Mouse (Mus musculus) 3134 (cell line): ENCODE data around the gene Slco1c1.

Experiments
- DNase-seq: peaks from one replicate; pipeline ENCODE4 v3.0.0-alpha.2; 2011; ENCODE audit warnings: low spot score; ENCODE audit not compliant: insufficient read length; ENCODE audit errors: extremely low read depth

Gene Slco1c1

GRCm38 (mm10) chr6:141523747-141524640 is at the start of gene Slco1c1:
Gene Slco1c1 (plus strand): TSS chr6:141524368.
- no peak for DNase-seq

- DNase-seq: no peak
Observed at GRCm38 (mm10) chr6:141474696-141475095, 49.5 kb upstream of the Slco1c1 start.

- DNase-seq: no peak
Observed at GRCm38 (mm10) chr6:141485302-141486021, 38.7 kb upstream of the Slco1c1 start.

- peak; percentile 20 for DNase-seq
Observed at GRCm38 (mm10) chr6:141487266-141487665, 36.9 kb upstream of the Slco1c1 start.

- no peak for DNase-seq
Observed at GRCm38 (mm10) chr6:141488619-141489018, 35.5 kb upstream of the Slco1c1 start.

GRCm38 (mm10) chr6:141494909-141495308 is 29.3 kb upstream of the Slco1c1 start:
- DNase-seq: no peak

- DNase-seq: no peak
Observed at GRCm38 (mm10) chr6:141495634-141496418, 28.3 kb upstream of the Slco1c1 start.

GRCm38 (mm10) chr6:141499511-141499910 is 24.7 kb upstream of the Slco1c1 start:
- no peak for DNase-seq

- DNase-seq: no peak
Observed at GRCm38 (mm10) chr6:141501171-141501570, 23.0 kb upstream of the Slco1c1 start.

GRCm38 (mm10) chr6:141522541-141522940 is 1.6 kb upstream of the Slco1c1 start:
- DNase-seq: no peak

GRCm38 (mm10) chr6:141525787-141526186 is 1.6 kb downstream of the Slco1c1 start:
- DNase-seq: no peak

GRCm38 (mm10) chr6:141530865-141531264 is 6.7 kb downstream of the Slco1c1 start:
- DNase-seq: no peak

GRCm38 (mm10) chr6:141537298-141537697 is 13.1 kb downstream of the Slco1c1 start:
- DNase-seq: no peak

GRCm38 (mm10) chr6:141541136-141541535 is 17.0 kb downstream of the Slco1c1 start:
- no peak for DNase-seq

GRCm38 (mm10) chr6:141543344-141543743 is 19.2 kb downstream of the Slco1c1 start:
- no peak for DNase-seq

GRCm38 (mm10) chr6:141558118-141558517 is 34.0 kb downstream of the Slco1c1 start:
- DNase-seq: no peak

- no peak for DNase-seq
Observed at GRCm38 (mm10) chr6:141567366-141567765, 43.2 kb downstream of the Slco1c1 start.

GRCm38 (mm10) chr6:141567852-141568558 is 43.8 kb downstream of the Slco1c1 start:
- no peak for DNase-seq

- no peak for DNase-seq
Observed at GRCm38 (mm10) chr6:141568559-141568946, 44.4 kb downstream of the Slco1c1 start.

GRCm38 (mm10) chr6:141576646-141577200 is 52.6 kb downstream of the Slco1c1 start:
- DNase-seq: no peak
